Mouse (Mus musculus) neural tube, embryonic 15.5 days (tissue): Measurements from ENCODE around the gene Abcg5. TPM values are rescaled to one million over a fixed set of nuclear protein-coding genes. Genes with fewer than 3 reads are reported as not detected.
A peak's percentile ranks its signal among the peaks of the same experiment; 100 is the strongest.

Experiments used
- ATAC-seq: fragments of 200-750 bp; cut with Nextera tagmentation; 2 replicates; pipeline ENCODE4 v1.8.0; 2017; ENCODE audit warnings: mild to moderate bottlenecking, moderate TSS enrichment, moderate library complexity; ENCODE audit not compliant: low FRiP score
- H3K27ac ChIP-seq: fragments of 300-500 bp; sonication (generic); replicated peaks from 2 replicates; pipeline ENCODE4 v1.5.1; 2015; ENCODE audit warnings: mild to moderate bottlenecking, inconsistent platforms
- H3K27me3 ChIP-seq: fragments of 300-500 bp; sonication (generic); replicated peaks from 2 replicates; pipeline ENCODE4 v1.6.1; 2015; ENCODE audit warnings: inconsistent platforms
- H3K36me3 ChIP-seq: fragments of 300-500 bp; sonication (generic); 2 replicates; pipeline ENCODE4 v1.6.1; 2015; ENCODE audit warnings: inconsistent platforms
- H3K4me1 ChIP-seq: fragments of 300-500 bp; sonication (generic); 2 replicates; pipeline ENCODE4 v1.6.1; 2015; ENCODE audit warnings: inconsistent platforms
- H3K4me2 ChIP-seq: fragments of 300-500 bp; sonication (generic); 2 replicates; pipeline ENCODE4 v1.6.1; 2015; ENCODE audit warnings: inconsistent platforms, mild to moderate bottlenecking, moderate library complexity
- H3K4me3 ChIP-seq: fragments of 300-500 bp; sonication (generic); replicated peaks from 2 replicates; pipeline ENCODE4 v1.5.1; 2015; ENCODE audit warnings: mild to moderate bottlenecking, inconsistent platforms
- H3K9ac ChIP-seq: fragments of 300-500 bp; sonication (generic); replicated peaks from 2 replicates; pipeline ENCODE4 v1.6.1; 2015; ENCODE audit warnings: mild to moderate bottlenecking, inconsistent platforms
- H3K9me3 ChIP-seq: fragments of 300-500 bp; sonication (generic); replicated peaks from 2 replicates; pipeline ENCODE4 v1.6.1; 2016; ENCODE audit warnings: inconsistent platforms
- WGBS: fragments of 180-500 bp; shearing (Covaris S2); methylation state at CpG from one replicate; pipeline ENCODE4 v1.1.7; 2015; ENCODE audit warnings: mixed read lengths; 5-methylcytosine and 5-hydroxymethylcytosine counted together
- polyA plus RNA-seq: library from polyadenylated mRNA; unstranded; fragments of >200 nt; fragmentation: Nextera tagmentation; extraction: Ambion mirVana; gene quantifications from 2 replicates; pipeline ENCODE4 v1.2.1, GENCODE M21; 2015

The Abcg5 gene
- polyA plus RNA-seq, 1 experiment from 2014 or later: 0.93 TPM

- Histone ChIP-seq H3K4me3 (no peak overlapping the region), H3K36me3 (no peaks in the 10 kb centered on the region), H3K27ac (no peak overlapping the region), H3K4me1 (no peaks in the 10 kb centered on the region), H3K4me2 (no peak overlapping the region), H3K9ac (no peak overlapping the region), H3K27me3 (no peaks in the 10 kb centered on the region), H3K9me3 (no peaks in the 10 kb centered on the region)
- ATAC-seq: no peak
- 88% methylated on average over 9 of the region's 9 CpGs for WGBS
These were observed 40.5 kb downstream of the Abcg5 start for GRCm38 (mm10) chr17:84642324-84642723.

GRCm38 (mm10) chr17:84641893-84642292 lies 40.9 kb downstream of the Abcg5 start:
- no peak overlapping the region for H3K4me2 ChIP-seq
- H3K9ac ChIP-seq: no peak overlapping the region
- no peaks in the 10 kb centered on the region for H3K27me3 ChIP-seq
- 38% methylated on average over 3 of the region's 3 CpGs for WGBS
- no peak for ATAC-seq
- no peak overlapping the region for H3K27ac ChIP-seq
- H3K36me3 ChIP-seq: no peaks in the 10 kb centered on the region
- no peaks in the 10 kb centered on the region for H3K9me3 ChIP-seq
- H3K4me1 ChIP-seq: no peaks in the 10 kb centered on the region
- H3K4me3 ChIP-seq: no peak overlapping the region

DNA sequence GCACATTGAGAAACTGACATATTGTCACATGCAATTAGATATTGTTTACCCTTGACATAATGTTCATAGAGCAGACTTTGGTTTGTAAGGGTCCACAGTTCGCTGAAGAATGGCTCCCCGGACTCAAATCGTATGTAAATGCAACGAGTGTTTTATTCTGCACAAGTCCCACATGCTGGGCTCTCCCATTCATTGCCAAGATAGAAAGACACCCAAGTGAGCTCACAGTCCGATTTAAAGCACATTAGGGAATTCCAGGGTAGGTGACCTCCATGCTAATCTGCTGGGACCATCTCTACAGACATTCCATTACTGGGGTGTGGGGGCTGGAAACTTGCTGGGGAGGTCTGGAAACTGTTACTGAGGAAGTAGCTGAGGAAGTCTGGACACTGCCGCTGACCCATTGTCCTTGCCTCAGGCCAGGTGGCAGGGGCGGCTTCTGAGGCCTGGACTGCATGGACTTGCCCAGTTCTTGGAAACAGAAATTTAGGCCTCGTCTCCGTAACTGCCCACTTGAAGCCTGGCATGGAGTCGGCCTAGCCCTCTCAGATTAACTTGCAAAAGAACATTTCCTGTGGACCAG lies 42.9 kb downstream of the Abcg5 start:
- no peak overlapping the region for H3K9ac ChIP-seq
- no peak overlapping the region for H3K4me3 ChIP-seq
- 60% methylated on average over 10 of the region's 10 CpGs for WGBS
- no peak overlapping the region for H3K27ac ChIP-seq
- no peaks in the 10 kb centered on the region for H3K36me3 ChIP-seq
- H3K9me3 ChIP-seq: no peaks in the 10 kb centered on the region
- no peaks in the 10 kb centered on the region for H3K27me3 ChIP-seq
- no peak for ATAC-seq
- H3K4me2 ChIP-seq: no peak overlapping the region
- 0 out of 2 replicates have a peak, but pooled peaks cover 4% of the 10 kb centered on the region for H3K4me1 ChIP-seq

DNA sequence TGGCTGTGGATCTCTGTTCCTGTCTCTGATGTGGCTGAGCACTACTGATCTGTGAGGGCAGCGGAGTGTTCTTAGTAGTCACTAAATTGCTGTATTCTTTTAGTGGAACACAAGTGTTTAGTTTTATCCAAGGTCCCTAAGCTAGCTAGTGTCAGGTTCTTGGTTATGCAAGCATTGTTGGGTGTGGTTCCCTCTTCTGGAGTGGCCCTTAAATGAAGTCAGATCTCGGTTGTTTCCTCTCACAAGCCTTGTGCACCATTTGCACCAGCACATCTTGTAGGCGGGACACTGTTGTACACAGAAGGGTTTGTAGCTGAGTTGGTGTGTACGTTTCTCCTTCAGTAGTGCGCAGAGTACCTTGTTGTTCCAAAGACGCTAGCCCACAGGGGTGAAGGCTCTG lies 44.8 kb downstream of the Abcg5 start:
- H3K27me3 ChIP-seq: no peaks in the 10 kb centered on the region

DNA sequence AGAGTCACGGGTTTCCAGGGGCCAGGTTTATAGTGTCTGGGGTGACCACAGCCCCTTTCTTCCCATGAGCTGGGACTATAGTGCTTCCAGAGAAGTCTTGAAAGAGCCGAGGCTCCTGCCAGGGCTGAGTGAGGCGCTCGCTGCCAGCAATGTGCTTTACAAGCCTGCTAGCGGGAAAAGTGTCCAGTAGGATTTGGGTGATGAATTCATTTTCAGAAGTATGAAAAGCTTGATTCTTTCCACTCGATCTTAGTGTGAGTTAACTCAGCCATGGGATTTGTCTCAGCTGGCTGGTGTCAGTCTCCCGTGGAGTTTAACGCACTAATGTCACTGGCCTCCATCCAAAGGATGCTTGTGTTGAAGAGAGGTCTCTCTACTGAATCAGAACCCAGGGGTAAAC lies 46.5 kb downstream of the Abcg5 start:
- H3K36me3 ChIP-seq: no peaks in the 10 kb centered on the region
- no peak overlapping the region for H3K4me3 ChIP-seq
- no peaks in the 10 kb centered on the region for H3K9me3 ChIP-seq
- WGBS: 67% methylated on average over 8 of the region's 8 CpGs
- no peak for ATAC-seq
- H3K4me1 ChIP-seq: 0 out of 2 replicates have a peak, but pooled peaks cover 4% of the 10 kb centered on the region
- H3K4me2 ChIP-seq: no peak overlapping the region
- no peak overlapping the region for H3K9ac ChIP-seq
- H3K27ac ChIP-seq: no peak overlapping the region
- no peaks in the 10 kb centered on the region for H3K27me3 ChIP-seq

More for the DNA sequence above, 44.8 kb downstream of the Abcg5 start:
- Histone ChIP-seq H3K36me3 (no peaks in the 10 kb centered on the region), H3K9ac (no peak overlapping the region), H3K4me1 (0 out of 2 replicates have a peak, but pooled peaks cover 4% of the 10 kb centered on the region), H3K4me3 (no peak overlapping the region), H3K27ac (no peak overlapping the region), H3K9me3 (no peaks in the 10 kb centered on the region), H3K4me2 (no peak overlapping the region)
- 93% methylated on average over 6 of the region's 6 CpGs for WGBS
- no peak for ATAC-seq

- no peak overlapping the region for H3K4me3 ChIP-seq
- H3K36me3 ChIP-seq: no peaks in the 10 kb centered on the region
- WGBS: 82% methylated on average over 13 of the region's 13 CpGs
- H3K4me1 ChIP-seq: 0 out of 2 replicates have a peak, but pooled peaks cover 4% of the 10 kb centered on the region
- no peak overlapping the region for H3K4me2 ChIP-seq
- H3K9me3 ChIP-seq: no peaks in the 10 kb centered on the region
- no peaks in the 10 kb centered on the region for H3K27me3 ChIP-seq
- no peak for ATAC-seq
- H3K9ac ChIP-seq: no peak overlapping the region
- H3K27ac ChIP-seq: no peak overlapping the region
These were observed 49.4 kb downstream of the Abcg5 start for GRCm38 (mm10) chr17:84633443-84633842.

- ATAC-seq: no peak
- H3K4me1 ChIP-seq: peaks cover 14% of the 10 kb centered on the region
- H3K9ac ChIP-seq: no peak overlapping the region
- WGBS: 78% methylated on average over 6 of the region's 6 CpGs
- H3K36me3 ChIP-seq: no peaks in the 10 kb centered on the region
- no peaks in the 10 kb centered on the region for H3K27me3 ChIP-seq
- no peak overlapping the region for H3K4me3 ChIP-seq
- no peak overlapping the region for H3K4me2 ChIP-seq
- no peaks in the 10 kb centered on the region for H3K9me3 ChIP-seq
- no peak overlapping the region for H3K27ac ChIP-seq
These were observed 51.0 kb downstream of the Abcg5 start for GRCm38 (mm10) chr17:84631836-84632235.

- no peak overlapping the region for H3K4me3 ChIP-seq
- no peak overlapping the region for H3K9ac ChIP-seq
- H3K9me3 ChIP-seq: no peaks in the 10 kb centered on the region
- WGBS: 92% methylated on average over 9 of the region's 9 CpGs
- H3K27me3 ChIP-seq: no peaks in the 10 kb centered on the region
- no peaks in the 10 kb centered on the region for H3K36me3 ChIP-seq
- H3K4me1 ChIP-seq: peaks cover 12% of the 10 kb centered on the region
- no peak overlapping the region for H3K27ac ChIP-seq
- ATAC-seq: no peak
- H3K4me2 ChIP-seq: no peak overlapping the region
These were observed 54.2 kb downstream of the Abcg5 start for GRCm38 (mm10) chr17:84628611-84629010.

DNA sequence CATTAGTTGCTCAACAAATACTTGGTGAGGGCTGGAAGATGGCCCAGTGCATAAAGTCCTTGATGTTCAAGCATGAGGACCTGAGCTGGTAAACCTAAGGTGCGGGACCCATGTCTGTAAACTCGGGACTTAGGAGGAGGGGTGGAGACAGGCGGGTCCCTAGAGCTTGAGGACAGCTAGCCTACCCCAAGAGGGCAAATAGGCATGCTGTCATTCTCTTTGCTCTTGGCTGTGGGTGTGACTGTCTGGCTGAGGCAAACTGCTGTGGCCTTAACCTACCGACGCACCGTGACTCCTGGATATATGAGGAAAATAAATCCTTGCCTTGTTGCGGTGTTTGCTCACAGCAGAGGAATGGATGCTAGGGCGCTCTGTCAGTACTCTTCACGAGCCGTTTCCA lies 55.1 kb downstream of the Abcg5 start:
- H3K36me3 ChIP-seq: no peaks in the 10 kb centered on the region
- 82% methylated on average over 10 of the region's 10 CpGs for WGBS
- H3K4me1 ChIP-seq: peaks cover 12% of the 10 kb centered on the region
- no peak overlapping the region for H3K27ac ChIP-seq
- no peaks in the 10 kb centered on the region for H3K9me3 ChIP-seq
- 0 out of 2 replicates have a peak overlapping the region, but pooled peaks have one; percentile 73 for H3K4me2 ChIP-seq
- no peak overlapping the region for H3K4me3 ChIP-seq
- ATAC-seq: no peak
- H3K9ac ChIP-seq: no peak overlapping the region
- no peaks in the 10 kb centered on the region for H3K27me3 ChIP-seq

DNA sequence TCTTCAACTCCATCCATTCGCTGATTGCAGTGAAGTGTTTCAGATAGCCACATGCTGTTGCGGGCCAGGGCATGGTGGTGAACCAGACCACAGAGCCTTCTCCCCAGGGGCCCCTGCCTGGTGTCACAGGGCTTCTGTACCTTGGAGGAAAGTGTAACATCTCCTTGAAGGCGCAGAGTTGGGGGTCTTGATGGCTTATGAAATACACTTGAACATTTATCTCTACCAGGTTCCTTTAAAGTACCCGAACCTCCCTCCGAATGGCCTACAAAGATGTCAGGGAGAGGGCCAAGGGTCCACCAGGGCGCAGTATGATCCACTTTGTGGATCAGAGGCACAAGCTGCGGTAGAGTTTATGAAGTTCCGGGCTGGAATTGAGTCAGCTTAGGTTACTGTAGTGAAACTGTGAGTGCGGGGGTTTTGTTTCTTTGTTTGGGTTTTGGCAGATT lies 55.9 kb downstream of the Abcg5 start:
- peak overlapping the region; percentile 70 for H3K4me3 ChIP-seq
- WGBS: 38% methylated on average over 9 of the region's 9 CpGs
- H3K27ac ChIP-seq: peak overlapping the region; percentile 85
- H3K4me2 ChIP-seq: peak overlapping the region; percentile 73
- H3K27me3 ChIP-seq: no peaks in the 10 kb centered on the region
- ATAC-seq: peak; percentile 79; the same call in 1 of the 2 replicates
- peaks cover 12% of the 10 kb centered on the region for H3K4me1 ChIP-seq
- H3K9me3 ChIP-seq: no peaks in the 10 kb centered on the region
- peak overlapping the region; percentile 70 for H3K9ac ChIP-seq
- H3K36me3 ChIP-seq: no peaks in the 10 kb centered on the region

GRCm38 (mm10) chr17:84626276-84626856 lies 56.4 kb downstream of the Abcg5 start, which contains the start of gene Dync2li1:
Gene Dync2li1, plus strand, starts transcription at chr17:84626496.
- peak within 1 kb of the TSS; percentile 70 for H3K9ac ChIP-seq
- peaks cover 12% of the 10 kb centered on the region for H3K4me1 ChIP-seq
- under 1% methylated on average over 25 of the region's 25 CpGs for WGBS
- no peaks in the 10 kb centered on the region for H3K27me3 ChIP-seq
- no peaks in the 10 kb centered on the region for H3K9me3 ChIP-seq
- peak within 1 kb of the TSS; percentile 70 for H3K4me3 ChIP-seq
- peak within 1 kb of the TSS; percentile 85 for H3K27ac ChIP-seq
- peak; percentile 98 for ATAC-seq
- no peaks in the 10 kb centered on the region for H3K36me3 ChIP-seq
- H3K4me2 ChIP-seq: peak within 1 kb of the TSS; percentile 73

- Histone ChIP-seq H3K9me3 (no peaks in the 10 kb centered on the region), H3K4me2 (no peak overlapping the region)
- ATAC-seq: no peak
These were observed 59.9 kb downstream of the Abcg5 start for GRCm38 (mm10) chr17:84622873-84623272.

More at GRCm38 (mm10) chr17:84622873-84623272, 59.9 kb downstream of the Abcg5 start:
- H3K4me3 ChIP-seq: no peak overlapping the region
- peaks cover 12% of the 10 kb centered on the region for H3K4me1 ChIP-seq
- no peaks in the 10 kb centered on the region for H3K27me3 ChIP-seq
- no peak overlapping the region for H3K9ac ChIP-seq
- H3K36me3 ChIP-seq: no peaks in the 10 kb centered on the region
- no peak overlapping the region for H3K27ac ChIP-seq
- WGBS: 71% methylated on average over 2 of the region's 2 CpGs
